Mouse (Mus musculus): ENCODE measurements at regions not wholly inside any gene's neighbourhood (a gene's known extent, or its start where the extent isn't known, plus 50 kb on each side); places are given as distances from the start of the nearest gene placed in this dataset.

- no peak for DNase-seq
Observed at GRCm38 (mm10) chr2:169233151-169234123, 278.1 kb upstream of the Zfp64 start.

DNA sequence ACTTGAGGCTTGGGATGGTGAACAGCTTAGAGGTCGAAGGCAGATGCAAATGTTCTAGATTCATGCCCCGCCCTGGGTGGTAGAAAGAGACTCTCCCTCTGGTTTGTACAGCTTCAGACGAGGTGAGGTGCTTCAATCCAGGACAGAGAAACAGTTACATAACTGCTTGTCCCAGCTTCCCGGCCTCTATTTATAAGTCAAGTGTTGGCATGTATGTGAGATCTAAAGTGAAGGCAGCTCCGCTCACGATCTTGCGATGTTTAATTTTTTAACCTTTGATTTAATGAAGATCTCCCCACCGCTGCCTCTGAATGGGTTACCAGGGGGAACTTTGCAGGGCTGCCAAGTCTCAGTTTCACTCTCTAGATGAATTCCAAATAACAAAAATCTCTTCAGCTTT lies 266.9 kb upstream of the Zfp64 start:
- DNase-seq: no peak

- DNase-seq: no peak
Observed at GRCm38 (mm10) chr2:169221141-169221540, 265.8 kb upstream of the Zfp64 start.

DNA sequence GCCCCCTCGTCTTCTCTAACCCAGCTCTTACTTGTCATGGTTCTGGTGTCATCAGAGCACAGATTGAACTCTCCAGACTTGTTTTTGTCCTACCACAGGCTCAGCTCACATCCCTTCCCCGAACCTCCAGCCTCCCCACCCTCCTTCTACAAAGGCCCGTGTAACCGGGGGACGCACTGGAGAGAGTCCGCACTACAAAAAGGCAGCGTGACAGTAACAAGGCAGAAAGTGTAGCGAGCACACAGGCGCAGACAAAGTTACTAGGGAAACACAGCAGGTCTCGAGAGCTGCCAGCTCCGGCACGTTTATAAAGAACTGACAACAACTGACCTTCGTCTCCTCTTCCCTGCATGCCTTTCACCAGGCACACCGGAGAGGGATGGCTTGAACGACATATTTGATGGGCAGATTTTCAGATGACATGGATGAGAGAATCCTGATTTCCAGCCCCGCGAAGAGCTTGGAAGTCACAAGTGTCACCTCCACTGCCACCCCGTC lies 260.2 kb upstream of the Zfp64 start:
- DNase-seq: no peak

DNA sequence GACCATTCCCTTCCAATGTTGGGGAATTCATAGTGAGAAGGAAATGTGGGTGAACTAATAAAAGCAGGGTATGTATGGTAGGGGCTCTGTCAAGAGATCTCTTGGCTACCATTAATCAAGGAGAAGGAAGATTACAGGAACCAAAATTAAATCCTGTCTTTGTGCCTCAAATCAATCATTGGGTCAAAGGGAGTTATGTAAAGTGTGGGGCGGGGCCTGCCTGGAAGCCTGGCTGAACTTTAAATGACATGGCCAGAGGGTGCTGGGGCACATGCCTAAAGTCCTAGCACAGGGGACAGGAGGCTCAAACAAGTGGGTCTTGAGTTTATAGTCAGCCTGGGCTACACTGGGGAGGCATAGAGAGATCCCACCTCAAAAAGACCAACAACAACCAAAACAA lies 259.0 kb upstream of the Zfp64 start:
- no peak for DNase-seq

- DNase-seq: no peak
Observed at GRCm38 (mm10) chr2:169213314-169213713, 257.9 kb upstream of the Zfp64 start.

- DNase-seq: no peak
Observed at GRCm38 (mm10) chr2:169212676-169213257, 257.4 kb upstream of the Zfp64 start.

DNA sequence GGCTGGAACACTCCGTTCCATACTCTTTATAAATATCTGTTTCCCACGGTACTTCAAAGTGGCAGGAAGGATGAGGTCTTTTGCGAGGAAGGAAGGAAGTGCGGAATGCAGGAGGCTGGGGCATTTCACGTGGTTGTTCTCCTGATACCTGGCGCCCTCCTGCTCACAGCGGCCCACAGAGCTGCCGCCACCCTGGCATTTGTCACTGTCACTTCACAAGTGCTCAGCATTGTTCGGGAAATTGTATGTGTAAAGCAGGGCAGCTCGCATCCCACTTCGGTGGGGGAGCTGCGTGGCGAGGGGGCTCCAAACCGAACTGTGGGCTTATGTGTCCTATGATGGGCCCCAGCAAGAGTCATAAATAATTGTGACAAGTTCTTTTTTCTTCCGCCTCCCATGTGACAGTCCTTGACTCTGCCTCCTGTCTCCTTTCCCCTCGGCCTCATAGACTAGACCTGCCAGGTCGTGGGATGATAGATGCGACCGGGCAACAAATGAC lies 248.9 kb upstream of the Zfp64 start:
- no peak for DNase-seq

GRCm38 (mm10) chr2:169191974-169192373 lies 236.6 kb upstream of the Zfp64 start:
- DNase-seq: no peak

DNA sequence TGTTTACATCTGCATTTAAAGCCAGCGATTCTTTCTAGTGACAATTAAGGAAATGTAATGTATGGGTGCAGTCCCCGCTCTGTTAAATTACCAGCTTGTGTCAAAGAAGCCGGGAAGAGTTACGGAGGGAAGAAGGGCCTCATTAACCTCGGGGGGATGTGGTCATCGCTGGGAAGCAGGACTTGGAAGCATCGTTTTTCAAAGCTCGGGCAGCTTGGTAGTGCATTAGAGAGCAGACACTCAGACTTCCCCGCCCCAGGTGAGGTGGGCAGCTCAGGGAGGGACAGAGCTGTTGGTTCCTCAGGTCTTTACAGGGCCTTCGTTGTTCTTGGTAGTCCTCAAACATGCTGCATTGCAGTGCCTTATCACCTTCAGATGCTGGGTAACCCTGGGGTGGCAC lies 236.1 kb upstream of the Zfp64 start:
- DNase-seq: no peak

GRCm38 (mm10) chr2:169177565-169177964 lies 222.2 kb upstream of the Zfp64 start:
- DNase-seq: no peak

DNA sequence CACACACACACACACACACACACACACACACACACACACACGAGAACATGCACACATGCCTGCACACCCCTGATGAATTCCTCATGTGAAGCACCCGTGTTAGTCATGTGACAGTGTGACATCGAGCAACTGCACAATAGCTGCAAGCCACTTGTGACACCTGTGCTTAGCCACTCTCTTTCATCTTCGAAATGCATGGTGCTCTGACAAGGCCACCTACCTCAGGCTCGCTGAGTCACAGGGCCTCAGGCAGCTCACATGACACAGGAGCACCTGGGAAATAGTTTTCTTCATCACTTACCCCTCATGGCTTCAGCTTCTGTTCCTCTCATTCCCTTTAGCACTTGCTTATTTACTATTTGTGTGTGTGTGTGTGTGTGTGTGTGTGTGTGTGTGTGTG lies 213.4 kb upstream of the Zfp64 start:
- no peak for DNase-seq

DNA sequence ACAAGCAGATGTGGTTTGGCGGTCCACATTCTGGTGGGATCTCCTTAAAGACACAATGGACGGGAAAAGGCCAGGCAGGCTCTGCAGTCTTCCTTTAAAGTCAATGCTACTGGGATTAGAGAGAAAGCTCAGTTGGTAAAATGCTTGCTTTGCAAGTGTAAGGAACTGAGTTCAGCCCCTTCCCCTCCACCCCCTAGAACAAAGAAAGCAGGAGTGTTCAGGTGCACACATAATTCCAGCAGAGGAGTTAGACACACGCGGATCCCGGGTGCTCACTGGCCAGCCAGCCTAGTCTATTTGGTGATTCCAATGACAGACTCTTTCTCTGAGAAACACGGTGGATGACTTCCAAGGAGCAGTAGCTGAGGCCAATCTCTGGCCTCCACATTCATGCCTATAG lies 213.0 kb upstream of the Zfp64 start:
- DNase-seq: no peak

- no peak for DNase-seq
Observed at GRCm38 (mm10) chr2:169161651-169162050, 206.3 kb upstream of the Zfp64 start.

DNA sequence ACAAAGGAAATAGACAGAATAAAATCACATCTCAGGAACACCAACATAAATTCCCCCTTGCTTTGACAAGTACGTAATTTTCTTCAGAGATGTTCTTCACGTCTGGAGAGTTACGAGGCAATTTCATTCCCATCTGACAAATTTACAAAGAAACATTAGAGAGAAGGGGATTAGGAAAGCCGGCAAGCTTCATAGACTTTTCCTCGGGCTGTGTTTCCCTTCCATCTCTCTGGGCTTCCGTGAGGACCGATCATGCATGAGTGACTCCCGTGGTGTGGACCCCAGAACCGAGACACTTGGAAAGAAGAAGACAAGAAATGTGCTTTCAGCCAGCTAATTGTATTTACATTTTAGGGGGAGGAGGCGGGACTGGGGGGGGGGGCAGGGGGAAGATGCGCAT lies 203.4 kb upstream of the Zfp64 start:
- DNase-seq: no peak

DNA sequence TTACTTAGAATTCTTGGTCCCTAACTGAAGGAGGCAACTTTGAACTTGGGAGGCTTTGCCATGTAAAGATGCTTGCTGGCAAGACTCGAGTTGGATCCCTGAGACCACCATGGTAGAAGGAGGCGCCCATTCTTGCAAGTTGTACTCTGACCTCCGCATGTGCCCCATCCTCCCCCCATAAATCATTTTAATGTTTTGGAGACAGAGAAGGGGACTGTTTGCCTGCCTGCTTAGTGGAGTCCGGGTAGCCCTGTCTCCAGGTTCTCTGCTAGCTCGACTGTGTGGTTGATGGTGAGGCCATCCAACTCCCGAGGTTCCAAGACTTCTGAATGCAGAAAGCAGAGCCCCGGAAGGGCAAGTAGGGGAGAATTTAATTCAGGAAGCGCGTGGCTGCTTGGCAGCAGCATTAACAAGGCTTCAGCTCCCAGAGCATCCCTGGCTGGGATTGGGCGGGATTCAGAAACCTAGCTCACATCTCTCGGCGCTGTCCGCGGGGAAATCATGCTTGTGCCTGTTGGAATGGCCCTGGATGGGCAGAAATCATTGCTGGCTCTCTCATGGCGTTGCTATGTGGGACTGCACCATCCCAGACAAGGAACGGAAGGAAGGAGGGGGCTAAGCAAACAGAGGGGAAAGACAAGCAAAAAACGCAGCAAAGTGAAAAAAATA lies 202.8 kb upstream of the Zfp64 start:
- DNase-seq: no peak

- DNase-seq: no peak
Observed at GRCm38 (mm10) chr2:169156908-169157307, 201.5 kb upstream of the Zfp64 start.

DNA sequence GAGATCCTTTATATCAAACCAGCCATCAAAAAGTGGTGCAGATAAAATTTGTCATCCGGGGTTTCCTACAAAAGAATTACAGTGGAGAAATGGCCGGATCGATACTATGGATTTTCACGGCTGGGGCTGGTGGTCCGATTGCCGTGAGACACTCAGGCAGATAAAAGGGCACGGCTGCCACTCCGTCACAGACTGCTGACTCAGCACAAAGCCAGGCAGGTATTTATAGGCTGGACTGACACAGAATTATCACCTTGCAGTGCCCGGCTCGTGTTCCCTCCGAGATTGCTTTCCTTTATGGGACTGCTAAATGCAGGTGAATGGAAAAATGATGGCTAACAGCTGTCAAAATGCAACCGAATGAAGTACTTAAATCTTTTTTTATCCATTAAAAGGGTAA lies 199.5 kb upstream of the Zfp64 start:
- DNase-seq: no peak

- DNase-seq: no peak
Observed at GRCm38 (mm10) chr2:169147655-169148054, 192.3 kb upstream of the Zfp64 start.

DNA sequence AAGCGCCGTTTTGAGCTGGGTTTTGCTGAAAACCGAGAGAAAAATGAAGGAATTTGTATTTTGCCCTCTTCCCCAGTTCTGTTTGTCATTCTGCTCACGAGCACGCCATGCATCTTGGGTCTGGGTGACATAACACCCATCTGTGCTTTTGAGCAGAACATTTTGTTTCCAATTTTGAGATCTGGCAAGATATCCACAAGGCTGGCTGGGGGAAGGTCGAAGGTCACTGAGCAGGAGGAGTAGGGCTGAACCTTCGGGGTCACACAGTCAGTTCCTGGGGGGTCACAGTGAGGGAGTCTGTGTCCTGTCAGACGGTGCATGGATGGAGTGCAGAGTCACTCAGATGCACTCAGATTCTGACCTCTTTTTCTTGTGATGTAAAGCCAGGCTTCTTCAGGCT lies 186.8 kb upstream of the Zfp64 start:
- no peak for DNase-seq

DNA sequence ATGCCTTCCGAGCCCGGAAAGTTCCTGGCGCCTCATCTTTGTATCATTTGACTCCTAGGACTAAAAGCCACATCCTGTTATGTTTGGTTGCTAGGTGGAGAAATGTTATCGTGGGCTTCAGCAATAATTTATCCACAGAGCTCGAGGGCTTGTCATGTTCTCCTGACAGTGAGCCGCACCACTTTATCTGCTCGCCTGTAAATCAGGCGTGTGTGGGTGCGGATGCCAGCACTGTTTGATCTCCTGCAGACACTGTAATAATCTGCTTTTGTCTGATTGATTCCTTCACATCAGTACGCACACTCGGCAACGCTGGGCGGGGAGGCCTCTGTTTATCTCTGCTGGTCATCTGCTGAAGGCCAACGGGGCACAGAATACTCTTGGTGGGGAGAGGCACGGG lies 178.5 kb upstream of the Zfp64 start:
- no peak for DNase-seq

DNA sequence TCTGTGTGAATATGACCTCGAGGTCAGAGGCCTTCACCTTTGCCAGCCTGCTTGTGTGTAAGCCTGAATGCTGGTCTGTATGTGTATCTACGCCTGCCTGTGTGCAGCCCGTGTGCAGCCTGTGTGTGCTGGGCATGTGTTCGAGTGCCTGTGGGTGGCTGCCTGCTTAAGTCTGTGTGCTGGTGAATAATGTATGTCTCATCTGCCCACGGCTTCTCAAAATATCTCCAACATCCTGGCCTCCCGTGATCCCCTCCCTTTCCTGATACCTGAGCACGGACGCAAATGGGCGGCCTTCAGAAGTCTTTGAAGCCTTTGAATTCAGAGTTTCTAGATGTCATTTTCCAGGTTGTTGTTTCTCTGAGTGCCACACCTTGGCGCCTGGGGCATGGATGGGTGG lies 170.1 kb upstream of the Zfp64 start:
- DNase-seq: no peak

DNA sequence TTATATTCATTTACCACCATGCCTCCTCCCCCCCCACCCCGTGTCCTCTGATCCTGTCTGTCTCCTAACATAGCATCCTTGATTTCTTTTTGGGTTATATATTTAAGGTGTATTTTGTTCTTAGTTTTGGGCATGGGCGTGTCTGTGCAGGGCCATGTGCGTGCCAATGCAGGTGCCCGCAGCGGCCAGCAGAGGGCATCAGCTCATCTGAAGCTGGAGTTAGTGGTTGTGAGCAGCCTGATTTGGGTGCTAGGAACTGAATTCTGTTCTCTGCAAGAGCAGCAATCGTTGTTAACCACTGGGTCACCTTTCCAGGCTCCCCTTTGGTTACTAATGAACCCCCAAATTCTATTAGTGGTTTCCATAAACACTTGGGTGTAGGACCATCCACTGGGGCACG lies 167.5 kb upstream of the Zfp64 start:
- DNase-seq: no peak

DNA sequence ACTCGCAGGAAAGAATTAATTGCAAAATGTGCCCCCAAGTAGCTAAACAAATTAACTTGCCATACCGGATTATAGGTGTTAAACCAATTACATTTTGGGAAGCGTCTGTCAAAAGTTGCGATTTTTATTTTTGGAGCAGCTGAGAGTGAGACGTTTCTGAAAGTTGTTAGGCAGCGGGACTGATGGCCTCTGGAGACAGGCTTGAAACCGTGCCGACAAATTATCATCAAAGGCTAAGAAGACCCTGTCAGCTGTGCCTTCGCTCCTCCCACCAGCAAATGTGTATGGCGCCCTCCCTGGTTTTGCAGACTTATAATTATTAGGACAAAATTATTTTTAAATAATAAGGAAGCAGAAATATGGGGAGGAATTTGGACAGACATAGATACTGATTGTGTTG lies 161.5 kb upstream of the Zfp64 start:
- no peak for DNase-seq
